Mouse (Mus musculus) forebrain, embryonic 15.5 days (tissue): ENCODE measurements at regions not wholly inside any gene's neighbourhood (a gene's known extent, or its start where the extent isn't known, plus 50 kb on each side); places are given as distances from the start of the nearest gene placed in this dataset.
"Not testable (repeated sequence)": the region's sequence is repeated elsewhere in the genome, so short reads cannot be mapped to it uniquely, and the experiment has no call there.

Experiments
- ATAC-seq: fragments of 200-750 bp; cut with Nextera tagmentation; replicated peaks from 2 replicates; pipeline ENCODE4 v1.8.0; 2017; ENCODE audit warnings: mild to moderate bottlenecking, moderate TSS enrichment, moderate library complexity
- H3K27ac ChIP-seq: fragments of 300-500 bp; sonication (generic); replicated peaks from 2 replicates; pipeline ENCODE4 v1.5.1; 2015; ENCODE audit warnings: mild to moderate bottlenecking, inconsistent platforms
- H3K27me3 ChIP-seq: fragments of 300-500 bp; sonication (generic); 2 replicates; pipeline ENCODE4 v1.6.1; 2015; ENCODE audit warnings: inconsistent platforms
- H3K36me3 ChIP-seq: fragments of 300-500 bp; sonication (generic); 2 replicates; pipeline ENCODE4 v1.6.1; 2015; ENCODE audit warnings: mild to moderate bottlenecking, inconsistent platforms
- H3K4me1 ChIP-seq: fragments of 300-500 bp; sonication (generic); 2 replicates; pipeline ENCODE4 v1.6.1; 2015; ENCODE audit warnings: inconsistent platforms
- H3K4me2 ChIP-seq: fragments of 300-500 bp; sonication (generic); replicated peaks from 2 replicates; pipeline ENCODE4 v1.6.1; 2015; ENCODE audit warnings: mild to moderate bottlenecking, inconsistent platforms
- H3K4me3 ChIP-seq: fragments of 300-500 bp; sonication (generic); 2 replicates; pipeline ENCODE4 v1.5.1; 2015; ENCODE audit warnings: mild to moderate bottlenecking, inconsistent platforms
- H3K9ac ChIP-seq: fragments of 300-500 bp; sonication (generic); replicated peaks from 2 replicates; pipeline ENCODE4 v1.6.1; 2015; ENCODE audit warnings: mild to moderate bottlenecking, inconsistent platforms
- H3K9me3 ChIP-seq: fragments of 300-500 bp; sonication (generic); 2 replicates; pipeline ENCODE4 v1.6.1; 2016; ENCODE audit warnings: inconsistent platforms
- WGBS: fragments of 180-500 bp; shearing (Covaris S2); methylation state at CpG from one replicate; pipeline ENCODE4 v1.1.7; 2015; ENCODE audit warnings: mixed read lengths; 5-methylcytosine and 5-hydroxymethylcytosine counted together

DNA sequence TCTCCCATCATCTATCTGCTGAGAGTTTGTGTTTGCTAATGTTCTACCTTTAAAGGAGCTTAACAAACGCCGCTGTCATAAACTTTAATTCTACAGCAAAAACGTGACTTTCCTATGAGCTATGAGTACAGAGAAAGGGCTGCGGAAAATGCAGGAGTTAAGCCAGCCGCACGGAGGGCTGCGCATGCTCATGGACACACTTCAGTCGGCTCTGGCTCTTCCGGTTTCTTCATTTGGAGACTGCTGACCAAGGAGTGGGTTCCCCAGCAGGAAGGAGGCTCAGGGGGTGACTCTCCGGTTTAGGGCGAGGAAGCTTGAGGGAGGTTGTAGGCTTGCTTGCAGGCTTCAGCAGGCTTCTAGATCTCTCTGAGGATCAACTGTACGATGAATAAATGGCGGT is 59.3 kb downstream of the Sox2 start:
- no peak overlapping the region for H3K4me2 ChIP-seq
- H3K9me3 ChIP-seq = no peaks in the 10 kb centered on the region
- H3K27me3 ChIP-seq = no peaks in the 10 kb centered on the region
- no peaks in the 10 kb centered on the region for H3K36me3 ChIP-seq
- ATAC-seq = no peak
- no peak overlapping the region for H3K4me3 ChIP-seq
- H3K9ac ChIP-seq = no peak overlapping the region
- no peaks in the 10 kb centered on the region for H3K4me1 ChIP-seq
- WGBS = 88% methylated on average over 13 of the region's 13 CpGs
- H3K27ac ChIP-seq = no peak overlapping the region

GRCm38 (mm10) chr3:34712137-34712536 is 61.9 kb downstream of the Sox2 start:
- 92% methylated on average over 7 of the region's 7 CpGs for WGBS
- H3K9me3 ChIP-seq, ATAC-seq, H3K36me3 ChIP-seq, H3K27ac ChIP-seq, H3K9ac ChIP-seq, H3K4me3 ChIP-seq, H3K4me1 ChIP-seq, H3K27me3 ChIP-seq, H3K4me2 ChIP-seq: not testable (repeated sequence)

DNA sequence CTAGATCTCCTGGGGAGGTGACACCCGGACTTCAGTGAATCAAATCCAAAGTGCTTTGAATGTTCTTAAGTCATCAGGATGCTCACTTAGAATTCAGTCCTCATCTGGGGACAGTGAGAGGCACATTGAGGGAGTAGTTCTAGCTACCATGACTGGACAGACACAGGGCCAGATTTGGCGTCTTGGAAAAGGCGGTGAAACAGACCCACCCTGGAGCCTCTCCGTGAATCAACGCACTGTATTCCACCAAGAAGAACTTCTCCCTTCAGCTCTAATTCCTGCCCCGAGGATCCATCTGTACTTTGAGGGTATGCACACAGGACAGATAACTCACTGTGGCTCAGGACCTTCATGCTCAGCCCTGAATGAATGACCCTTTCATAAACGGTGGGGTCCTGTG is 72.3 kb downstream of the Sox2 start:
- Histone ChIP-seq H3K27ac (no peak overlapping the region), H3K4me2 (no peak overlapping the region), H3K4me3 (no peak overlapping the region), H3K9me3 (no peaks in the 10 kb centered on the region), H3K9ac (no peak overlapping the region), H3K4me1 (no peaks in the 10 kb centered on the region), H3K27me3 (no peaks in the 10 kb centered on the region), H3K36me3 (no peaks in the 10 kb centered on the region)
- ATAC-seq = no peak
- 89% methylated on average over 7 of the region's 7 CpGs for WGBS

GRCm38 (mm10) chr3:34726955-34727354 is 76.8 kb downstream of the Sox2 start:
- no peak for ATAC-seq
- WGBS = 25% methylated on average over 12 of the region's 12 CpGs
- no peaks in the 10 kb centered on the region for H3K36me3 ChIP-seq
- no peaks in the 10 kb centered on the region for H3K27me3 ChIP-seq
- H3K27ac ChIP-seq = no peak overlapping the region
- no peaks in the 10 kb centered on the region for H3K4me1 ChIP-seq
- H3K4me3 ChIP-seq = no peak overlapping the region
- no peak overlapping the region for H3K4me2 ChIP-seq
- no peaks in the 10 kb centered on the region for H3K9me3 ChIP-seq
- H3K9ac ChIP-seq = no peak overlapping the region

DNA sequence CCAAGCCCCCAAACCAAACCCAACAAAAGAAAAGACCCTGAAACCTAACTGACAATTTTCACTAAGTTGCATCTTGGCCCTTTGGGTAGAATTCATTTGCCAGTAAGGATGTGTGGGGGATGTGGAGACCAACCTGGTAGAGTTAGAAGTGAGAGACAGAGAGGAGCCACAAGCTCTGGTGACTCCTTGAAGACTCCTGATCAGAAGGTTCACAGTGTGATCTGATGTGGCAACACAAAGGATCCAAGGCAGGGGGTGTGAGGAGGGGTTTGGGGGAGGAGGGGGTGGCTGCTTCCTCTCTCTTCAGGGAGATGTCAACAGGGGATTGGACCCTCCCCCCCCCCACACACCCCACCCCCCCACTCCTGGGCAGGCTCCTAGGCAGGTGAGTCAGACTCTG is 78.1 kb downstream of the Sox2 start:
- Histone ChIP-seq H3K4me1 (no peaks in the 10 kb centered on the region), H3K9ac (no peak overlapping the region), H3K9me3 (no peaks in the 10 kb centered on the region), H3K36me3 (no peaks in the 10 kb centered on the region), H3K27me3 (no peaks in the 10 kb centered on the region), H3K4me3 (no peak overlapping the region), H3K27ac (no peak overlapping the region), H3K4me2 (no peak overlapping the region)
- no peak for ATAC-seq

DNA sequence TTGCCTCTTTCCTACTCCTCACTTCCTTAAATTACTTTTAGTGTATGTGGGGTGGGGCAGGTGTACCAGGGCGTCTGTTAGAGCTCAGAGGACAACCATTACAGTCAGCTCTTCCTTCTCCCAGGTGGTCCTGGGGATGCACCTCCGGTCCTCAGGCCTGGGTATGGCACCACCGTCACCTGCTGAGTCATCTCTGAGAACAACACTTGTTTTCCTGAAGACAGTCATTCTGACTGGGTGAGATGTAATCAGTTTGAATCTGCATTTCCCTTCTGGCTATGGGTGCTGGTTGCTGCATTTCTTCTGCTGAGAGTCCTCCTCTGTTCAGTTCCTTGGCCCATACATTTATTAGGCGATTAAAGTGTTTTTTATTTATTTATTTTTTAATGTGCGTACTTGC is 84.8 kb downstream of the Sox2 start:
- Histone ChIP-seq H3K4me2 (no peak overlapping the region), H3K36me3 (no peaks in the 10 kb centered on the region), H3K27ac (no peak overlapping the region), H3K9ac (no peak overlapping the region), H3K4me3 (no peak overlapping the region), H3K4me1 (no peaks in the 10 kb centered on the region), H3K27me3 (no peaks in the 10 kb centered on the region), H3K9me3 (no peaks in the 10 kb centered on the region)
- no peak for ATAC-seq
- WGBS = 91% methylated on average over 5 of the region's 5 CpGs

DNA sequence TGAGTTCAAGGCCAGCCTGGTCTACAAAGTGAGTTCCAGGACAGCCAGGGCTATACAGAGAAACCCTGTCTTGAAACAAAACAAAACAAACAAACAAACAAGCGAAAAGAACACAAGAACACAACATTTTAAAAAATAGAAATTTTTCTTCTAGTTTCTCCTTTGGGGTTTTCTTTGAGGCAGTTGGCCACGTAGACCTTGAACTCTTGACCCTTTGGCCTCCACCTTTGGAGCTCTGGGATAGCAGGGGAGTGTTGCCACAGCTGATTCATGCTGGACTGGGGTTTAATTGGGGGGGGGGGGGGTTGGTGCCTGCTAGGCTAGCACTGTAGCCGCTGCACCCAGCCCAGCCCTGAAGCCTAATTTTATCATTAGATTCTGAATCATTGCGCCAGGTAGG is 87.8 kb downstream of the Sox2 start:
- no peak for ATAC-seq
- H3K4me3 ChIP-seq = no peak overlapping the region
- H3K4me2 ChIP-seq = no peak overlapping the region
- H3K27me3 ChIP-seq = no peaks in the 10 kb centered on the region
- H3K9ac ChIP-seq = no peak overlapping the region
- 94% methylated on average over 4 of the region's 4 CpGs for WGBS
- no peaks in the 10 kb centered on the region for H3K36me3 ChIP-seq
- H3K27ac ChIP-seq = no peak overlapping the region
- no peaks in the 10 kb centered on the region for H3K4me1 ChIP-seq
- H3K9me3 ChIP-seq = no peaks in the 10 kb centered on the region

DNA sequence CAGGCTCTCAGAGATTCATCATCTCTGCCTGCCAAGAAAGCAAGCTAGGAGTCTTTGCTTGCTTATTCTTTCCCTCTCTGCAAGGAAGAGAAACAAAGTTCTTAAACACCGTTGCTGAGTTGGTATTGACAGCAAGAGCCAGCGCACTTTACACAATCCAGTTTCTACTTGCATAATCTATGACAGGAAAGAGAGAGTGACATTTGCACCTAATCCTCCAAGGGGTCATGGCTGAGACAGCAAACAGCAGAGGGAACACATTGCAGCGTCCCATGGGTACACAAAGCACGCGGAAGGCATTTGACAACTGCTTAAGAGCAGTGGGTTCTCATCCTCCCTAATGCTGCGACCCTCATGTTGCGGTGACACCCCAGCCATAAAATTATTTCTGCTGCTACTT is 88.7 kb downstream of the Sox2 start:
- H3K27me3 ChIP-seq = no peaks in the 10 kb centered on the region
- no peak overlapping the region for H3K27ac ChIP-seq
- no peak overlapping the region for H3K4me2 ChIP-seq
- H3K36me3 ChIP-seq = no peaks in the 10 kb centered on the region
- 72% methylated on average over 7 of the region's 7 CpGs for WGBS
- no peaks in the 10 kb centered on the region for H3K4me1 ChIP-seq
- ATAC-seq = no peak
- no peak overlapping the region for H3K9ac ChIP-seq
- no peak overlapping the region for H3K4me3 ChIP-seq
- no peaks in the 10 kb centered on the region for H3K9me3 ChIP-seq

DNA sequence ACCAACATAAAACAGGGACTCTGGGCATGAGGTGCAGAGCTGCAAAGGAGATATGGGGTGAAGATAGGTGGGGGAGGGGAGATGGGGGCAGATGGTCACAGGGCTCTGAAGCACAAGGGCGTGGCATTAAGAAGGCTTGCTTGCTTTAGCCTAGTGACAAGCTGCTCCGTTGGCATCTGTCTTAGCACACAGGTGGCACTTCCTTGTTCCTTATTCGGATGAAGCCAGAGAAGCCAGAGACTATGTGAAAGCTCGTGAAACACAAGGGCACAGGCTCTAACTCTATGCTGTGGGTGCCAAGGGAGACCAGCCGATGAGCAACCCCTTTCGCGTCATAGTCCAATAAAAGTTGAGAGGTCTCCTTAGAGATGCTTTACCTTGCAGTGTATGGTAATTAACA is 89.5 kb downstream of the Sox2 start:
- Histone ChIP-seq H3K27me3 (no peaks in the 10 kb centered on the region), H3K4me3 (no peak overlapping the region), H3K9me3 (no peaks in the 10 kb centered on the region), H3K4me1 (no peaks in the 10 kb centered on the region), H3K9ac (no peak overlapping the region), H3K4me2 (no peak overlapping the region), H3K36me3 (no peaks in the 10 kb centered on the region), H3K27ac (no peak overlapping the region)
- WGBS = 83% methylated on average over 7 of the region's 7 CpGs
- no peak for ATAC-seq

- Histone ChIP-seq H3K4me3 (no peak overlapping the region), H3K36me3 (no peaks in the 10 kb centered on the region), H3K4me1 (no peaks in the 10 kb centered on the region), H3K9me3 (no peaks in the 10 kb centered on the region), H3K9ac (no peak overlapping the region), H3K27me3 (no peaks in the 10 kb centered on the region), H3K4me2 (no peak overlapping the region), H3K27ac (no peak overlapping the region)
- WGBS = 91% methylated on average over 9 of the region's 9 CpGs
- ATAC-seq = 0 out of 2 replicates have a peak, but pooled peaks have one; percentile 38
Measured at GRCm38 (mm10) chr3:34740110-34740509, 89.9 kb downstream of the Sox2 start.

GRCm38 (mm10) chr3:34745181-34745736 is 95.1 kb downstream of the Sox2 start:
- Histone ChIP-seq H3K27ac (no peak overlapping the region), H3K4me3 (no peak overlapping the region), H3K4me1 (no peaks in the 10 kb centered on the region), H3K9me3 (no peaks in the 10 kb centered on the region), H3K4me2 (no peak overlapping the region), H3K9ac (no peak overlapping the region), H3K27me3 (no peaks in the 10 kb centered on the region), H3K36me3 (no peaks in the 10 kb centered on the region)
- no peak for ATAC-seq
- 79% methylated on average over 5 of the region's 5 CpGs for WGBS

GRCm38 (mm10) chr3:34747499-34748093 is 97.4 kb downstream of the Sox2 start:
- 83% methylated on average over 10 of the region's 10 CpGs for WGBS

DNA sequence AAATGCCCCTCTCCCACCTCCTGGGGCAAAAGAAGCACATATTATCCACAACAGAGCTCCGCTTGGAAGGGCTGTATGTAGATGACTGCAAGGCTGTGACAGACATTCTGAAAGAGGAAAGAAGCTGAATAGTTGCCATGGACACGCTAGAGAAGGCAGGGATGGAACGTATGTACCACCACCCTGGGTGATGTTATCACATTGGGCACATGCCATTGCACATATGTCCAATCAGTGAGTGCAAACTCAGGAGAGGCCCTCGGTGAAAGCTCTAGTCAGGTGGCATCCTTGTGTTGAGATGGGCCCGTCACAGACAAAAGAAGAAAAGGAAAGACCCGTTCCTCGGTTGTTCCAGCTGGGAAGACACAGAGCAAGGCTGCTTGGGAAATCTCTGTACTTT is 99.8 kb downstream of the Sox2 start:
- Histone ChIP-seq H3K9ac (no peak overlapping the region), H3K4me1 (no peaks in the 10 kb centered on the region), H3K4me2 (no peak overlapping the region), H3K4me3 (no peak overlapping the region), H3K9me3 (no peaks in the 10 kb centered on the region), H3K27me3 (no peaks in the 10 kb centered on the region), H3K27ac (no peak overlapping the region), H3K36me3 (no peaks in the 10 kb centered on the region)
- 63% methylated on average over 7 of the region's 7 CpGs for WGBS
- ATAC-seq = no peak

More at GRCm38 (mm10) chr3:34747499-34748093, 97.4 kb downstream of the Sox2 start:
- Histone ChIP-seq H3K4me3 (no peak overlapping the region), H3K36me3 (no peaks in the 10 kb centered on the region), H3K4me1 (no peaks in the 10 kb centered on the region), H3K4me2 (no peak overlapping the region), H3K27me3 (no peaks in the 10 kb centered on the region), H3K9ac (no peak overlapping the region), H3K9me3 (no peaks in the 10 kb centered on the region), H3K27ac (no peak overlapping the region)
- no peak for ATAC-seq
